Mouse (Mus musculus) heart, postnatal 36 days (tissue): ENCODE measurements around the gene Ipo13. TPM values are rescaled to one million over a fixed set of nuclear protein-coding genes. Genes with fewer than 3 reads are reported as not detected.

Source experiments
- DNase-seq, 2 experiments: peaks; one replicate each; pipeline ENCODE4 v3.0.0; 2021 to 2022
- intact Hi-C: fragments of 180-260 bp; cut with DNase I; formaldehyde crosslinking; loops from one replicate; pipeline ENCODE4 v1.15.1; 2025
- total RNA-seq, 2 experiments: library from RNA; stranded (reverse); gene quantifications; 2 replicates each; pipeline ENCODE4 v1.2.3; 2021

The Ipo13 gene
- total RNA-seq, 2 experiments from 2014 or later = 74.0 to 80.7 TPM

GRCm38 (mm10) chr4:117886644-117887043 lies 28.2 kb downstream of the Ipo13 start:
- intact Hi-C loops = no loop called here
- no peak for DNase-seq

GRCm38 (mm10) chr4:117885994-117886393 lies 28.8 kb downstream of the Ipo13 start:
- intact Hi-C loops = no loop called here
- DNase-seq = no peak

GRCm38 (mm10) chr4:117885093-117885492 lies 29.7 kb downstream of the Ipo13 start:
- intact Hi-C loops = no loop called here
- DNase-seq = no peak

GRCm38 (mm10) chr4:117884146-117884545 lies 30.7 kb downstream of the Ipo13 start:
- intact Hi-C loops = no loop called here
- no peak for DNase-seq

- peak; percentile 42 to 68 for DNase-seq
- intact Hi-C loops = no loop called here
Measured at GRCm38 (mm10) chr4:117882701-117883691, 31.8 kb downstream of the Ipo13 start, which contains the start of gene B4galt2. B4galt2 (minus strand) TSS chr4:117883487.

GRCm38 (mm10) chr4:117878703-117879102 lies 36.1 kb downstream of the Ipo13 start:
- intact Hi-C loops = no loop called here
- DNase-seq = no peak

- intact Hi-C loops = no loop called here
Measured at GRCm38 (mm10) chr4:117878301-117878700, 36.5 kb downstream of the Ipo13 start.

GRCm38 (mm10) chr4:117873615-117874014 lies 41.2 kb downstream of the Ipo13 start:
- DNase-seq = no peak

More at GRCm38 (mm10) chr4:117878301-117878700, 36.5 kb downstream of the Ipo13 start:
- DNase-seq = no peak

GRCm38 (mm10) chr4:117872471-117872886 lies 42.3 kb downstream of the Ipo13 start, which contains the start of gene Ccdc24:
Ccdc24 (minus strand) TSS chr4:117872557.
- intact Hi-C loops = no loop called here
- no peak for DNase-seq

More at GRCm38 (mm10) chr4:117873615-117874014, 41.2 kb downstream of the Ipo13 start:
- intact Hi-C loops = no loop called here

GRCm38 (mm10) chr4:117871787-117872186 lies 43.0 kb downstream of the Ipo13 start:
- no peak for DNase-seq
- intact Hi-C loops = no loop called here

GRCm38 (mm10) chr4:117870437-117870836 lies 44.4 kb downstream of the Ipo13 start:
- DNase-seq = no peak
- intact Hi-C loops = no loop called here

GRCm38 (mm10) chr4:117869317-117869716 lies 45.5 kb downstream of the Ipo13 start:
- intact Hi-C loops = loop anchor here (10.0 kb wide), 1 partner anchor 165 kb away; no protein-coding TSS in a partner anchor
- DNase-seq = no peak

GRCm38 (mm10) chr4:117867823-117868222 lies 47.0 kb downstream of the Ipo13 start:
- intact Hi-C loops = loop anchor here (1.0 to 10.0 kb wide), 2 partner anchors 39 to 163 kb away; no protein-coding TSS in a partner anchor
- DNase-seq = peak; percentile 66 to 70

GRCm38 (mm10) chr4:117867000-117867399 lies 47.8 kb downstream of the Ipo13 start:
- intact Hi-C loops = loop anchor here (10.0 kb wide), 1 partner anchor 162 kb away; no protein-coding TSS in a partner anchor
- no peak for DNase-seq

- DNase-seq = peak; percentile 58 to 65
- intact Hi-C loops = loop anchor here (10.0 kb wide), 1 partner anchor 161 kb away; no protein-coding TSS in a partner anchor
Measured at GRCm38 (mm10) chr4:117866083-117866482, 48.7 kb downstream of the Ipo13 start.

GRCm38 (mm10) chr4:117862823-117863222 lies 52.0 kb downstream of the Ipo13 start:
- DNase-seq = no peak
- intact Hi-C loops = loop anchor here (10.0 kb wide), 1 partner anchor 158 kb away; no protein-coding TSS in a partner anchor

GRCm38 (mm10) chr4:117860570-117860969 lies 54.2 kb downstream of the Ipo13 start:
- intact Hi-C loops = loop anchor here (10.0 kb wide), 1 partner anchor 156 kb away; no protein-coding TSS in a partner anchor

GRCm38 (mm10) chr4:117858794-117859193 lies 56.0 kb downstream of the Ipo13 start:
- peak; percentile 61 to 64 for DNase-seq
- intact Hi-C loops = loop anchor here (2.0 kb wide), 1 partner anchor 30 kb away; no protein-coding TSS in a partner anchor

More at GRCm38 (mm10) chr4:117860570-117860969, 54.2 kb downstream of the Ipo13 start:
- DNase-seq = no peak

- intact Hi-C loops = no loop called here
- DNase-seq = no peak
Measured at GRCm38 (mm10) chr4:117855146-117855545, 59.7 kb downstream of the Ipo13 start.

- DNase-seq = no peak
- intact Hi-C loops = no loop called here
Measured at GRCm38 (mm10) chr4:117852152-117852868, 62.5 kb downstream of the Ipo13 start.
